Mouse (Mus musculus) limb, embryonic 10.5 days (tissue): ENCODE measurements around the gene Lrrc27. TPM values are rescaled to one million over a fixed set of nuclear protein-coding genes. Genes with fewer than 3 reads are reported as not detected.

Source experiments
- DNase-seq: peaks from one replicate; pipeline ENCODE4 v3.0.0-alpha.2; 2017; ENCODE audit warnings: low spot score
- H3K27ac ChIP-seq: fragments of 300-500 bp; sonication (generic); 2 replicates; pipeline ENCODE4 v1.5.1; 2016; ENCODE audit warnings: mild to moderate bottlenecking
- H3K27me3 ChIP-seq: fragments of 300-500 bp; sonication (generic); 2 replicates; pipeline ENCODE4 v1.6.1; 2016; ENCODE audit warnings: low read depth, mild to moderate bottlenecking; ENCODE audit not compliant: poor library complexity, severe bottlenecking
- H3K36me3 ChIP-seq: fragments of 300-500 bp; sonication (generic); 2 replicates; pipeline ENCODE4 v1.6.1; 2016; ENCODE audit warnings: mild to moderate bottlenecking, moderate library complexity
- H3K4me1 ChIP-seq: fragments of 300-500 bp; sonication (generic); 2 replicates; pipeline ENCODE4 v1.6.1; 2016
- H3K4me3 ChIP-seq: fragments of 300-500 bp; sonication (generic); 2 replicates; pipeline ENCODE4 v1.5.1; 2016; ENCODE audit warnings: mild to moderate bottlenecking, moderate library complexity
- H3K9me3 ChIP-seq: fragments of 300-500 bp; sonication (generic); replicated peaks from 2 replicates; pipeline ENCODE4 v1.6.1; 2016; ENCODE audit warnings: mild to moderate bottlenecking
- WGBS: fragments of 180-500 bp; shearing (Covaris S2); methylation state at CpG from one replicate; pipeline ENCODE4 v1.1.7; 2016; 5-methylcytosine and 5-hydroxymethylcytosine counted together
- polyA plus RNA-seq: library from polyadenylated mRNA; unstranded; fragments of >200 nt; fragmentation: Nextera tagmentation; extraction: Ambion mirVana; gene quantifications from 2 replicates; pipeline ENCODE4 v1.2.1, GENCODE M21; 2016

Gene Lrrc27
- polyA plus RNA-seq, 1 experiment from 2014 or later, result 4.0 TPM

DNA sequence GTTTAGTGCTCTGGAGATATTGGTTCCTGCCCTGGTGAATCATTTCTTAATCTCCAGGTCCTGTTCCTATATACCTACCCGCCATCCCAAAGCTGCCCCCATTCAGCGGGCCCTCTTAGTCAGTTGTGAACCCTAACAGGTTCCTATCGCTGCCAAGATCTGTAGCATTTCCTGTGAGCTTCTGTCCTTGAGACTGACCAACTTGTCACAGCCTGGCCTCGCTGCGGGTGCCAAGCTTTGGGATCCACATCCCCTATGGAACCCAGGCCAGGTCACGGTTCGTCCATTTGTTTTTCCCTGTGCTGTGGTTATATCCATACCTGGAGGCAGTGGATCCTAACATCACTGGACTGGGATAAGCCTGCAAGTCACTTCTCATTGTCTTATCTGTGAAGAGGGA is 39.8 kb downstream of the Lrrc27 start:
- no peaks in the 10 kb centered on the region for H3K9me3 ChIP-seq
- H3K4me1 ChIP-seq, result peaks cover 50% of the 10 kb centered on the region
- no peak overlapping the region for H3K27ac ChIP-seq
- 90% methylated on average over 7 of the region's 7 CpGs for WGBS
- peaks cover 37% of the 10 kb centered on the region for H3K27me3 ChIP-seq
- no peak overlapping the region for H3K4me3 ChIP-seq
- no peak for DNase-seq
- peaks cover 4% of the 10 kb centered on the region; the same call in 1 of the 2 replicates for H3K36me3 ChIP-seq

DNA sequence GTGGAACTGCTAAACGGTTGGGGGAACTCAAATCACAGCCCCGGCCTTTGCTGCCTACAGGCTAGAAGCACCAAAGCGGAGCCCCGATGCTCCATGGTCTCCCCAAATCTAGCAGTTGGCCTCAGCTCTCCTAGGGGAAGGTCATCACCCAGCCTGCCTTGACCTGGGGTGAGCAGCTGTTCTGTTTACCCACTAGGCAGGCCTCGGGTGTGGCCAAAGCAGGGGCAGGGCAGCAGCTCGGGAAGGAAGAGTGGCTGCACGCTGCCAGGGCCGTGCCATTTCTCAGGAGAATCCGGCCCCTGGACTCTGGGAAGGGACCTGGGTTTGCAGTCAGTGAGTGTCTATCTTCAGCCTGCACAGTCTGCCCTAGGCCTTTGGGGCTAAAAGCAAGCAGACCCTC is 40.2 kb downstream of the Lrrc27 start:
- Histone ChIP-seq H3K27ac (0 out of 2 replicates have a peak overlapping the region, but pooled peaks have one; percentile 39), H3K4me3 (no peak overlapping the region), H3K4me1 (peaks cover 46% of the 10 kb centered on the region), H3K27me3 (peaks cover 35% of the 10 kb centered on the region), H3K9me3 (no peaks in the 10 kb centered on the region), H3K36me3 (peaks cover 6% of the 10 kb centered on the region; the same call in 1 of the 2 replicates)
- 75% methylated on average over 9 of the region's 9 CpGs for WGBS
- no peak for DNase-seq

DNA sequence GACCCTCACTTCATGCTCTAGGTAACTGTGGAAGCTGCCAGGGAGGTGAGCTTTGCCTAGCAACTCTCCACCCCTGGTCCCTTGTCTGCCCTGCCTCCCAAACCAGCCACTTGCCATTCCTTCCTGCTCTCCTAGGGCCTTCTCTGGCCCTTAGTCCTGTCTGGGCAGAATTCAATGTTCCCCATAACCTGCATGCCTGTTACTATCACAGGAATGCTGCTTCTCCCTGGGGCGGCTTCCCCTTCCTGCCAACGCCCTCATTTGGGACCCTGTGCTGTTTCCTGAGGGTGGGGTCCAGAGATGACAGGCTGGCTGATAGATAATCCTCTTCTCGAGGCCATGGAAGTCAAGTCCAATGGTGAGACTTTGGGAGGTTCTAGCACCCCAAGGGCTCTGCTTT is 40.7 kb downstream of the Lrrc27 start:
- Histone ChIP-seq H3K4me1 (peaks cover 41% of the 10 kb centered on the region), H3K36me3 (peaks cover 6% of the 10 kb centered on the region; the same call in 1 of the 2 replicates), H3K9me3 (no peaks in the 10 kb centered on the region), H3K4me3 (no peak overlapping the region), H3K27ac (0 out of 2 replicates have a peak overlapping the region, but pooled peaks have one; percentile 39), H3K27me3 (peaks cover 35% of the 10 kb centered on the region)
- 71% methylated on average over 3 of the region's 3 CpGs for WGBS
- DNase-seq, result no peak

DNA sequence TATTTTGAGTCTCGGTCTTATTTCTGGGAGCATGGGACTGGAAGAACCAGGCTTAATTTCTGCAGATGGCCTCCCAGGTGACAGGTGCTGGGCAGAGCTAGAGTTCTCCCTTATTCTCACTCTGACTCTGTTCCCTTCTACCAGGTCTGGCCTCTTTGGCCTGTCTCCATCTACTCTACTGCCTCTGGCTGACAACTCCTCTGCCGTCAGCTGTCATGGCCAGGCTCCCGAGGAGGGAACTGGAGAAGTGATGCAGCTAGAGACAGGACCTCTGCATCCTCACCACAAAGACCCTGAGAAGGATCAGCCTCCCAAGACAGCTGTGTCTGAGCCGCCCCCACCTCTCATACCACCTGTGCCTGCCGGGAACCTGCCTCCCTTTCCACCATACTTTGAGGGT is 41.8 kb downstream of the Lrrc27 start:
- Histone ChIP-seq H3K4me3 (no peak overlapping the region), H3K27ac (no peak overlapping the region), H3K36me3 (peaks cover 6% of the 10 kb centered on the region; the same call in 1 of the 2 replicates), H3K9me3 (no peaks in the 10 kb centered on the region), H3K27me3 (peaks cover 24% of the 10 kb centered on the region), H3K4me1 (peaks cover 30% of the 10 kb centered on the region)
- DNase-seq, result no peak
- 85% methylated on average over 5 of the region's 5 CpGs for WGBS

DNA sequence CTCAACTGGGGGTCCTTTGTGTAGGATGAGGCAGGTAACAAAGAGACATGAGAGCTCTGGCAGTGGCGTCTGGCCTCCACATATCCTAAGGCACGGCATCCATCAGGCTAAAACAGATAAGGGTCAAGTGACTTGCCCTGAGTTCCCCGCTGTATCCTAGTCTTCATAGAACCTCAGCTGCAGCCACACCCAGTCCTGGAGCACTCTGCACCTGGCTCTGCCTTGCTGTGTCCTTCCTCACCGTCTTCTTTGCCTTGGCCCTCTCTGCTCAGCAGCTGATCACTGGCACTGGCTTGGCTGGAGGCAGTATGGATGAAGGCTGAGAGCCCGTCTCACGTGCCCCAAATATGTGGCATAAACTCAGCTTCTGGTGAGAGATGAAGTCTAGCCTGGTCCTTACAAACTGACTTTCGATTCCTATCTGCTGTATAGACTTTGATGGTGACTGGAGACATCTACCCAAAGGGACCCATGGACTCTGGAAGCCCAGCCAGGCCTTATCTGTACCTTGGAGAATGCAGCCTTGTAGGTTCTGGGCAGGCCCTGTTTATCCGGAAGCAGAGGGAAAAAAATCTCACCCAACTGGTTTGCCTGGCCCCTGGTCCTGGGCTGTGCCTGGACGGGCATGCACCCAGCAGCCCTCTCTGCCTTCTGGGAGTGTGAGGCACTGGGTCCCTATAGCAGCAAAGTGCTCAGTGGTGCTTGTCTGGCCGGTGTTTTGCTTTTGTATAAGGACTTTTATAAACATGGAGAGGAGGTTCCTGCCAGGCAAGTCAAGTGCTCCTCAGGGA is 45.2 kb downstream of the Lrrc27 start:
- Histone ChIP-seq H3K27me3 (no peaks in the 10 kb centered on the region), H3K9me3 (no peaks in the 10 kb centered on the region), H3K4me3 (no peak overlapping the region), H3K36me3 (peaks cover 13% of the 10 kb centered on the region; the same call in 1 of the 2 replicates), H3K27ac (no peak overlapping the region), H3K4me1 (peaks cover 12% of the 10 kb centered on the region; the same call in 1 of the 2 replicates)
- WGBS, result 77% methylated on average over 10 of the region's 10 CpGs
- no peak for DNase-seq

DNA sequence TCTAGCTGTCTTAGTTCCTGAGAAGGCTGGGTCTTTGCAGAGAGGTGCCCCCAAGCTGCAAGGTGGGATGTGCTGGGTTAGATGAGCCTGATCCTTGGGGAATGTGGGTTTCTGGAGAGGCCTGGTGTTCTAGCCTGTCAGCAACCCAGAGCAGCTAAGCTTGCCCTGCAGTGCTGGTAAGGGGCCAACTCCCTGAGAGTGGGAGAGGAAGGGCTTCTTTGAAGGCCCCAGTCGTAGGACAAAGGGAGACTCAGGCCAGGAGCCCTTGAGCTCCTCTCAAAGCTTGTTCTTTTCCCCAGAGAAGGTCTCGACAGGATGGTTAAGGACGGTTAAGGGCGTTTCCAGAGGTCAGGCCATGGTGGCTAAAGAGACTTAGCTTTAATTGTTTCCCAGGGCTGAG is 51.5 kb downstream of the Lrrc27 start:
- DNase-seq, result no peak
- Histone ChIP-seq H3K4me3 (no peak overlapping the region), H3K27me3 (no peaks in the 10 kb centered on the region), H3K27ac (no peak overlapping the region), H3K4me1 (no peaks in the 10 kb centered on the region), H3K9me3 (no peaks in the 10 kb centered on the region), H3K36me3 (peaks cover 9% of the 10 kb centered on the region; the same call in 1 of the 2 replicates)
- WGBS, result 57% methylated on average over 4 of the region's 4 CpGs

DNA sequence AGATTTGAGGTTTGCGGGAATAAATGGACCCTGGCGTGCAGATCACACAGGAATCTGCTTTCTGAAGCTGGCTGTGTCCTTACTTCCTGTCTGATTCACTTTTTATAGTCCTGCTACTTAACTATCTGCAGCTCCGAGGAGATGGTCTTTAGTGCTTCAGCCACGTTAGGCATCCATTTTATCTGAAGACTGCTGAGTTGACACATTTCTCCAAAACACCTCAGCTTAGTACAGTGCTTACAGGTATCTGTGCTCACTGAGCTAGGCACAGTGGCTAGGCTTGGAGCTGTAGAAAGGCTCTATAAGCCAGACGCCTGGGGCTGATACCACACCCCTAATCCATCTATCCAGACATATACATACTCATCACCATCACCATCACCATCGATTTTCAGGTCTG is 52.8 kb downstream of the Lrrc27 start:
- Histone ChIP-seq H3K4me3 (no peak overlapping the region), H3K4me1 (no peaks in the 10 kb centered on the region), H3K27ac (no peak overlapping the region), H3K36me3 (peaks cover 9% of the 10 kb centered on the region; the same call in 1 of the 2 replicates), H3K27me3 (no peaks in the 10 kb centered on the region), H3K9me3 (no peaks in the 10 kb centered on the region)
- 75% methylated on average over 6 of the region's 6 CpGs for WGBS
- DNase-seq, result no peak

DNA sequence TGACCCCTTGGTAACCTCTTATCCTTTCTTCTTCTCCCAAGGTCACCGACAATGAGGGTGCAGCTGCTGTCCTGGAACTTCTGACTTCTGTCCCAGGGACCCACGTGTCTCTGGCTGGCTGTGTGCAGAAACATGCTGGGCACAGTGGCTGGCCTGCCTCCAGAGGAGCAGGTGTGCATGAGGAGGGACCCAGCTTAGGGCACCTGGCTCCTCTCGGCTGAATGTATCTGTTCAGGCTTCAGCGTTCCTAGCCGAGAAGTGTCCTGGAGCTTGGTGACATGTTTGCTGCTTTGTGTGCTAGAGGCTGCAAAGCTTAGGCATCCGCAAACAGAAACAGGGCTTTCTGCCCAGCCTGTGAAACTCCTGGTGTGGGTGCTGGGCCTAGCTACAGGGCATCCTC is 53.6 kb downstream of the Lrrc27 start:
- H3K27me3 ChIP-seq, result no peaks in the 10 kb centered on the region
- H3K36me3 ChIP-seq, result 0 out of 2 replicates have a peak, but pooled peaks cover 3% of the 10 kb centered on the region
- no peak for DNase-seq
- no peaks in the 10 kb centered on the region for H3K9me3 ChIP-seq
- H3K27ac ChIP-seq, result no peak overlapping the region
- 85% methylated on average over 6 of the region's 6 CpGs for WGBS
- no peaks in the 10 kb centered on the region for H3K4me1 ChIP-seq
- no peak overlapping the region for H3K4me3 ChIP-seq

DNA sequence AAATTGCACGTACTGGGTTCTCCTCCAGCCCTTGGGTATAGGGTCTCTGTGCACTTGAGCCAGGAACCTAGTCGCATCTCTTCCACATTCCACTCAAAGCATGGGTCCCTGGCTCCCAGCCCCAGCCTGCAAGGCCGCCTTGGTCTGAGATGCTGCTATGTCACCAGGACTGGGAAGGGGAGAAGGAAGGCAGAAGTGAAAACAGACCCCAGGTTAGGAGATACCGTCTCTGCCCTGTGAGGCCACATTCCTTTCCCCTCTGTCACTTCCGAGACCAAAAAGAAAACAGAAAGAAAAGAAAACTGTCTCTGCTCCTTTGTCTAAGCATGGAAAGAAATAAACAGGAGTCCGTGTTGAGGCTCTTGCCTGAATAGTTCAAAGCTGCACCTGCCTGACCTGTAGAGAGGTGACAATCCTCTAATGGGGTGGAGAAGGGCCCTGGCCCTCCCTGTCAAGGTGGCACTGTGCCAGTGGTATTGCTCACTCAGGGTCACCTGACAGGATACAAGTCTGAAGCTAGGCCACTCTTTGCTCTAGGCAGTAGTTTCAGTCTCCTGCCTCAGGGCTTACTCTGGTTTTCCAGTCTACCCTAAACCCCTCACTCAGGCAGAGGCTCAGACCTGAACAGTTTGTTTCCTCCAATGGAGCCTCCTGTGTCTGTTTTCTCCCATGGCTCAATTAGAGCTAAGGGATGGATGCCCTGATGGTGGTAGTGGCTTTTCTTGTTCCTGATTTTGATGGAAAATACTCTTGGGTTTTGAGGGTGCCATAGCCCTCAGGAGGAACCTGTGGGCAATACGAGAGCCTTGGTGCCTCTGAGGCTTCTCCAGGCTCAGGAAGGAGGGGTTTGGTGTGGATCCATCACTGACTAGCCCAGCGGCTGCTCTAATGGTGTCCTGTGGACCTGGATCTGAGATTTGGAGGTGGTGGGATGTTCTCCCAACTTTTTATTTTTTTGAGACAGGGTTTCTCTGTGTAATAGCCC is 54.4 kb downstream of the Lrrc27 start:
- Histone ChIP-seq H3K27ac (no peak overlapping the region), H3K4me1 (peaks cover 1% of the 10 kb centered on the region; the same call in 1 of the 2 replicates), H3K27me3 (no peaks in the 10 kb centered on the region), H3K36me3 (0 out of 2 replicates have a peak, but pooled peaks cover 2% of the 10 kb centered on the region), H3K4me3 (no peak overlapping the region), H3K9me3 (no peaks in the 10 kb centered on the region)
- no peak for DNase-seq
- 78% methylated on average over 8 of the region's 8 CpGs for WGBS

DNA sequence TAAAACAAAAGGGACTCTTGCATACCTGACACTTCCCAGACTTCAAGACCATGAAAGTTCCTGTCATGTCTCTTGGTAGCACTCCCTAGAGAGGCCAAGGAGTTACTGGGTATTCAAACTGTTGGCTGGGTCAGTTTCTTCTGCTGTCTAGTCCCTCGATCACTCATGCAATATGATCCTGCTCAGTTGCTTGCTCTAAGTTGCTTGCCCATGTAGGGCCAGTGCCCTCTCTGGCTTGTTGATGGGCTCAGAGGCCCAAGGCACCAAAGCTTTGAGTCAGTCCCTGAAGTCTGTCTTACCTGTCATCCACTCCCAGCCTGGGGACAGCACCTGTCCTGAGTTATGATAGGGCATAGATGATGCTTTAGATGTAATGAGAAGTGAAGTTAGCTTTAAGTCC is 58.0 kb downstream of the Lrrc27 start:
- Histone ChIP-seq H3K27me3 (no peaks in the 10 kb centered on the region), H3K27ac (no peak overlapping the region), H3K4me3 (no peak overlapping the region), H3K36me3 (0 out of 2 replicates have a peak, but pooled peaks cover 2% of the 10 kb centered on the region), H3K9me3 (no peaks in the 10 kb centered on the region), H3K4me1 (peaks cover 18% of the 10 kb centered on the region)
- no peak for DNase-seq
- WGBS, result 73% methylated on average over 1 of the region's 1 CpGs

DNA sequence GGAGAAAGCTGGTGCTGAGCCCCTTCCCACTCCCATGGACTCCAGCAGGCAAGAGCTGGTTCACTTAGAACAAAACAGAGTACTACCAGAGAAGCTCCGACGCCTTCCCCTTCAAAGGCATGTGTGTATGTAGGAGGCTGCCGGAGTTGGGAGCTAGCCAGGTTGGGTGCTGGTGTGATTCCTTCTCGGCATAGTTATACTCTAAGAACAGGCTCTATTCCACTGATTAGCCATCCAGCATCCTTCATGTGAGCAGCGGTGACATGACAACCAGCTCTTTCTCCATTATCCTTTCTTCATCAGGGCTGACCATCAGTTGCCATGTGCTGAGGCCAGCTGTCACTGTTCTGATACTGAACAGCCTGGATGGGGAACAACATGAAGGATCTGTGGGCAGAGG is 59.1 kb downstream of the Lrrc27 start:
- no peak for DNase-seq
- Histone ChIP-seq H3K9me3 (no peaks in the 10 kb centered on the region), H3K27me3 (no peaks in the 10 kb centered on the region), H3K36me3 (0 out of 2 replicates have a peak, but pooled peaks cover 2% of the 10 kb centered on the region), H3K4me3 (no peak overlapping the region), H3K4me1 (peaks cover 18% of the 10 kb centered on the region), H3K27ac (no peak overlapping the region)
- WGBS, result 86% methylated on average over 5 of the region's 5 CpGs

DNA sequence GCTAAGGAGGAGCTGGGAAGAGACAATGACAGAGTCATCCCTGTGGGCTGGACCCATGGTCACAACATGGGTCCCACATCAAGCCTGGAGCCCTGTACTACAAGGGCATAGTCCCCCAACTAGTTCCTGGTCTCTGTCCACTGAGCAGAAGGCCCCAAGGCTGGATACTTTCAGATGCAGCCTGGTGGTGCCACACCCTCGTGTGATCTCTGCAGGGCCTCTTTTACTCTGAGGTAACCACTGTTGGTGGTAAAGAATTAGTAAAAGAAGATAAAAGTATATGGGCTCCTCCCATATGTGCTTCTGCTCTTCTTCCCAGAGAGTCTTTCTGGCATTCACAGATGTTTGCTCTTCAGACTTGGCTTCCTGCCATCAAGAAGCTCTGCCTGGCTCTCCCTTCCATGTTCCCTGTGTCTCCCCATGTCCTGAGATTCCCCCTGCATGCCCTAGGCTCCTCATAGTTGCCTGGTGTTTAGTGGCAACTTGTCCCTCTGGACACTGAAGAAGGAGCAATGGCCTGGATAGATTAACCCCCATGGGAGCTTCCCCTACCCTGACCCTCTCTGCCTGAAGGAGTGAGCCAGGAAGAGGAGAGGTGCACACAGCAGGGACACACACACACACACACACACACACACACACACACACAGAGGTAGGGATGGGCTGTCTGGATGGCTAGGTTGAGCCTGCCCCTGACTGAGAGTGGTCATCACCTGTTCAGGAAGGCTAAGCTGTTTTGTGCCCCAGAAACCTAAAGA is 60.0 kb downstream of the Lrrc27 start:
- Histone ChIP-seq H3K4me1 (peaks cover 18% of the 10 kb centered on the region), H3K27me3 (no peaks in the 10 kb centered on the region), H3K36me3 (0 out of 2 replicates have a peak, but pooled peaks cover 2% of the 10 kb centered on the region), H3K9me3 (no peaks in the 10 kb centered on the region), H3K27ac (peak overlapping the region; percentile 16; the same call in 1 of the 2 replicates), H3K4me3 (no peak overlapping the region)
- no peak for DNase-seq
- WGBS, result 32% methylated on average over 1 of the region's 1 CpGs
